Comparison of ENCODE assay signal across 15 mouse cellular contexts in genomic region chr1:185493439-185494034, GRCm38 (mm10). TPM values are rescaled to one million over a fixed set of nuclear protein-coding genes. Genes with fewer than 3 reads are reported as not detected.
A peak's percentile ranks its signal among the peaks of the same experiment; 100 is the strongest.
DNase-seq lines count a peak whose midpoint lies in the region; ATAC-seq and TF ChIP-seq lines count a peak whose summit lies in the region.
"Had no signal": no experiment of that assay in that cellular context is flagged by ENCODE, and none has a peak within 500 bp of the region (broad histone marks: within the 10 kb centered on the region; RNA-seq: fewer than 3 reads in every experiment).

No protein-coding gene starts in this region.

- H3K27me3 ChIP-seq in erythroblast, embryonic 14.5 days (ENCODE audit: control insufficient read depth), result no peaks in the 10 kb centered on the region; the same call in 1 of the 2 replicates
- H3K27me3 ChIP-seq: embryonic facial prominence, embryonic 15.5 days; heart, embryonic 12.5 days had no signal

- no peaks in the 10 kb centered on the region for H3K9me3 ChIP-seq in erythroblast, embryonic 14.5 days (ENCODE audit: control insufficient read depth, low read length)
- H3K9me3 ChIP-seq: embryonic facial prominence, embryonic 15.5 days; heart, embryonic 12.5 days; megakaryocyte, embryonic 14.5 days had no signal

- TF ChIP-seq CTCF in olfactory bulb, adult 2 months (IDR thresholded peaks at IDR 0.05; ENCODE audit: insufficient read depth, low read depth, low read length), result no peak

- DNase-seq in right cerebral cortex, adult 18-20 months, result peak; percentile 11
- no peak for DNase-seq in right cerebral cortex, postnatal 25 days
- peak; percentile 51 for DNase-seq in layer of hippocampus, adult 9-11 months
- DNase-seq in ovary, adult 18-20 months (ENCODE audit: low spot score), result no peak
- DNase-seq: lung, embryonic 14.5 days; thymus, adult 18-20 months had no signal

- 56% methylated on average over 4 of the region's 4 CpGs for WGBS in olfactory bulb, adult 2 months

- no peak for ATAC-seq in erythroblast, adult 5-6 weeks (replicated peaks; ENCODE audit: low FRiP score, poor library complexity, severe bottlenecking)
- ATAC-seq in activated CD4-positive, CD25-positive, alpha-beta regulatory T cell, adult 4 months, result no peak

- no peak for TF ChIP-seq POLR2A in olfactory bulb, adult 2 months (IDR thresholded peaks at IDR 0.05; ENCODE audit: insufficient read depth, low read depth, low read length)

- H3K27ac ChIP-seq in olfactory bulb, adult 2 months (ENCODE audit: insufficient read depth, low read depth, low read length), result peak overlapping the region; percentile 10; the same call in 1 of the 2 replicates
- H3K27ac ChIP-seq: embryonic facial prominence, embryonic 15.5 days; kidney, postnatal 0 days had no signal

- peak overlapping the region; percentile 51 for H3K4me3 ChIP-seq in erythroblast, embryonic 14.5 days (replicated peaks)
- H3K4me3 ChIP-seq in olfactory bulb, adult 2 months (ENCODE audit: insufficient read depth, low read depth, low read length), result no peak overlapping the region
- H3K4me3 ChIP-seq: embryonic facial prominence, embryonic 15.5 days; heart, embryonic 12.5 days; megakaryocyte, embryonic 14.5 days had no signal

- peaks cover 2% of the 10 kb centered on the region; the same call in 1 of the 2 replicates for H3K36me3 ChIP-seq in erythroblast, embryonic 14.5 days (ENCODE audit: control insufficient read depth)
- H3K36me3 ChIP-seq: embryonic facial prominence, embryonic 15.5 days; heart, embryonic 12.5 days had no signal

- peaks cover 85% of the 10 kb centered on the region for H3K4me1 ChIP-seq in erythroblast, embryonic 14.5 days (ENCODE audit: control insufficient read depth)
- no peaks in the 10 kb centered on the region for H3K4me1 ChIP-seq in olfactory bulb, adult 2 months (ENCODE audit: control insufficient read depth, insufficient read depth, low read length)
- H3K4me1 ChIP-seq: embryonic facial prominence, embryonic 15.5 days; heart, embryonic 12.5 days had no signal

RNA-seq across cellular contexts. Expression of gene Slc30a10, which starts 38.9 kb away (rescaled TPM):
- polyA plus RNA-seq in erythroblast, embryonic 14.5 days (2012), result 1.2 and 1.4 TPM in 2 replicates
- 4.0 TPM in 2 replicates for total RNA-seq in erythroblast, adult 5-6 weeks (2015; ENCODE audit: low replicate concordance)
- 3.8 and 4.7 TPM in 2 replicates for total RNA-seq in erythroblast, adult 5-6 weeks (2017; ENCODE audit: low replicate concordance)
- not detected in 2 replicates for polyA plus RNA-seq in olfactory bulb, adult 2 months (2012; ENCODE audit: insufficient read depth, insufficient read length, low replicate concordance, missing spikeins)
- not detected for polyA plus RNA-seq in activated CD4-positive, CD25-positive, alpha-beta regulatory T cell, adult 4 months (2017; shearing (Covaris generic))
- total RNA-seq: gastrocnemius, adult 8-10 months had no signal

Comparison
In these comparisons a context has a peak if more than half of its experiments do, and no peak if none do; other contexts are left out.
1. DNase-seq: peak in right cerebral cortex, adult 18-20 months (single experiment) and layer of hippocampus, adult 9-11 months (single experiment); none in right cerebral cortex, postnatal 25 days (single experiment) and ovary, adult 18-20 months (single experiment).